Mouse (Mus musculus) kidney, embryonic 16.5 days (tissue): Measurements from ENCODE around the gene Actn3. TPM values are rescaled to one million over a fixed set of nuclear protein-coding genes. Genes with fewer than 3 reads are reported as not detected.
A peak's percentile ranks its signal among the peaks of the same experiment; 100 is the strongest.

Source experiments
- ATAC-seq: fragments of 200-750 bp; cut with Nextera tagmentation; 2 replicates; pipeline ENCODE4 v1.8.0; 2017; ENCODE audit warnings: moderate TSS enrichment; ENCODE audit not compliant: low FRiP score, low TSS enrichment
- H3K27ac ChIP-seq: fragments of 300-500 bp; sonication (generic); 2 replicates; pipeline ENCODE4 v1.5.1; 2014; ENCODE audit warnings: low read length
- H3K27me3 ChIP-seq: fragments of 300-500 bp; sonication (generic); 2 replicates; pipeline ENCODE4 v1.6.1; 2014; ENCODE audit warnings: low read length, control low read depth, mixed read lengths; ENCODE audit not compliant: insufficient read depth
- H3K36me3 ChIP-seq: fragments of 300-500 bp; sonication (generic); 2 replicates; pipeline ENCODE4 v1.6.1; 2014; ENCODE audit warnings: low read length, control low read depth, mixed read lengths; ENCODE audit not compliant: insufficient read depth
- H3K4me1 ChIP-seq: fragments of 300-500 bp; sonication (generic); 2 replicates; pipeline ENCODE4 v1.6.1; 2014; ENCODE audit warnings: low read length, control low read depth, mixed read lengths; ENCODE audit not compliant: insufficient read depth
- H3K4me2 ChIP-seq: fragments of 300-500 bp; sonication (generic); replicated peaks from 2 replicates; pipeline ENCODE4 v1.6.1; 2014; ENCODE audit warnings: low read depth, low read length
- H3K4me3 ChIP-seq: fragments of 300-500 bp; sonication (generic); 2 replicates; pipeline ENCODE4 v1.5.1; 2014; ENCODE audit warnings: mild to moderate bottlenecking, low read length
- H3K9ac ChIP-seq: fragments of 300-500 bp; sonication (generic); replicated peaks from 2 replicates; pipeline ENCODE4 v1.6.1; 2014; ENCODE audit warnings: low read length
- H3K9me3 ChIP-seq: fragments of 300-500 bp; sonication (generic); 2 replicates; pipeline ENCODE4 v1.6.1; 2016; ENCODE audit warnings: low read length, control low read depth
- WGBS: fragments of 180-500 bp; shearing (Covaris S2); extraction: QIAGEN DNeasy Blood & Tissue Kit; methylation state at CpG from one replicate; pipeline ENCODE4 v1.1.7; 2014; 5-methylcytosine and 5-hydroxymethylcytosine counted together
- polyA plus RNA-seq: library from polyadenylated mRNA; unstranded; fragments of >200 nt; fragmentation: Nextera tagmentation; extraction: Ambion mirVana; gene quantifications from 2 replicates; pipeline ENCODE4 v1.2.1, GENCODE M21; 2015

Actn3 gene
- polyA plus RNA-seq, 1 experiment from 2014 or later = 9.4 TPM

DNA sequence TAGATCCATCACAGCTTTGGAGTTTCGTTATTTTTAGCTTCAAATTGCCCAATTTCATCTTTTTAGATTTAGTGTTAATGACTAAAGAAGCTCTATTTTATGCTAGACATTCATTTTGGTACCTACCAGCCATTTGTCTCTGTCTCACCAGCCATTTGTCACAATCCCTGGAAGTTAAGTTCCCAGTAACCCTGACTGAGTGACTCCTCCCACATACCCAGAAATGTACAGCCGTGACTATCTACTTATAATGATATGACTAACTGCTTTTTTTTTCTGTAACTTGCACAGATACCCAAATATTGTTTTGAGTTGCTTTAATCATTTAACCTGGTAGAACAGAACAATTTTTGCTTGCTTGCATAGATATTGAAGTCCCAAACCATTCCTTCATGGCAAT, 31.9 kb downstream of the Actn3 start:
- ATAC-seq = no peak
- no peaks in the 10 kb centered on the region for H3K9me3 ChIP-seq
- H3K36me3 ChIP-seq = no peaks in the 10 kb centered on the region
- no peaks in the 10 kb centered on the region for H3K4me1 ChIP-seq
- H3K9ac ChIP-seq = no peak overlapping the region
- peaks cover 11% of the 10 kb centered on the region; the same call in 1 of the 2 replicates for H3K27me3 ChIP-seq
- no peak overlapping the region for H3K4me3 ChIP-seq
- WGBS = 58% methylated on average over 2 of the region's 2 CpGs
- H3K27ac ChIP-seq = no peak overlapping the region
- H3K4me2 ChIP-seq = no peak overlapping the region

DNA sequence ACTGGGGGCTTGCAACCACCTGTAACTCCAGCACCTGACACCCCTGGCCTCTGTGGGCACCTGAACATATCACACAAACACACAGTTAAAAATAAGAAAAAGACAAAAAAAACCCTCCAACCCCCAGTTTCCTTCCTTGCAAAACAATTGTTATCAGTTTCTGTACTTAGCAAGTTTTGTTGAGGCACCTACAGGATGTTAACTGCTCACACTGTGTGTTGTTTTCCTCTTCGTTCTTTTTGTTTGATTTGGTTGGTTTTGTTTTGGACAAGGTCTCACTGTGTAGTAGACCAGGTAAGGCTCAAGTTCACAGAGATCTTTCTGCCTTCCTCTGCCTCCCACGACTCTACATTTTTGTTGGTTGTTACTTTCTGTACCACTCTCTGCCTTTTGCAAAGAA, 35.1 kb downstream of the Actn3 start:
- Histone ChIP-seq H3K4me2 (no peak overlapping the region), H3K4me3 (no peak overlapping the region), H3K36me3 (no peaks in the 10 kb centered on the region), H3K27me3 (peaks cover 22% of the 10 kb centered on the region), H3K9ac (no peak overlapping the region), H3K9me3 (no peaks in the 10 kb centered on the region), H3K4me1 (peaks cover 14% of the 10 kb centered on the region), H3K27ac (no peak overlapping the region)
- WGBS = 70% methylated on average over 2 of the region's 2 CpGs
- no peak for ATAC-seq

DNA sequence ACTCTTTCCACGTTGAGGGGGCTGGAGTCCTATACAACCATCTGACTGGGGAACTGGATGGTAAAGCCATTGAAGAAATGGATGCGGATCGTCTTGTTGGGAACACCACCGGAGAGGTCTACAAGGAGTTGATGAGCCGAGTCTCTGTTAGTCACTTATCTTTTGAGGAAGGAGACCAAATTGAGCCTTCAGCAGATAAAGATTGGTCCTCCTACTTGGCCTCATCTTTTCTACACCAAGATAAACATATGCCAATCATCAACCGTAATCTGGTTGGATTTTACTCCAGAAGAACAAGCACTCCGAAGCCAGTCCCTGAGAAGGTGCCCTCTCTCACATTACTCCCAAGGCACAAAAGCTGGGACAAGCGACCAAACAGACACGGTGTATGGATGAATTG, 36.9 kb downstream of the Actn3 start:
- ATAC-seq = no peak
- no peaks in the 10 kb centered on the region for H3K36me3 ChIP-seq
- H3K4me2 ChIP-seq = no peak overlapping the region
- H3K27ac ChIP-seq = no peak overlapping the region
- peaks cover 22% of the 10 kb centered on the region for H3K27me3 ChIP-seq
- peaks cover 14% of the 10 kb centered on the region for H3K4me1 ChIP-seq
- H3K9ac ChIP-seq = no peak overlapping the region
- H3K9me3 ChIP-seq = no peaks in the 10 kb centered on the region
- H3K4me3 ChIP-seq = no peak overlapping the region
- whole genome bisulfite sequencing = 80% methylated on average over 9 of the region's 9 CpGs

DNA sequence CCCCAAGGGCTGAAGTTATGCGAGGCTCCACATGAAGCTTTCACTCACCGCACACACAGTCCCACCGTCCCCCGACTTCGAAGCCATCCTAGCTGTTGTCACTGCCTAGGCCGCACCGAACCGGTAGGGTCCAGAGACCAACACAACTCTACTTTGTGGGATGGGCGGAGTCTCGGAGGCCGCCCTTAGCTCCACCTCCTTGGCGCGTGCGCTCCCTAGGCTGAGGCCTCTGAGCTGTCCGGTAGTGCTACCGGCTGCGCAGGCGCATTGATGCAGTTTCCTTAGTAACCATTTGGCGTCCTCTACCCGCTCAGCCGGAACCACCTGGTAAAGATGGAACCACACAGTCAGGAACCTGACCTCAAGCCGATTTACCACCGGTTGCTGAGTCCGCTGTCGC, 38.6 kb downstream of the Actn3 start, which contains the start of the genes Ccs and Ccdc87:
Ccs (minus strand) TSS at position 184 of the 400 bp plus-strand sequence.
Ccdc87 (plus strand) TSS at position 218 of the 400 bp plus-strand sequence.
- Histone ChIP-seq H3K4me1 (peaks cover 14% of the 10 kb centered on the region), H3K36me3 (no peaks in the 10 kb centered on the region), H3K27ac (no peak within 1 kb of the TSS), H3K4me3 (peak within 1 kb of the TSS; percentile 71), H3K27me3 (peaks cover 22% of the 10 kb centered on the region), H3K4me2 (peak within 1 kb of the TSS; percentile 87), H3K9me3 (no peaks in the 10 kb centered on the region), H3K9ac (peak within 1 kb of the TSS; percentile 84)
- WGBS = under 1% methylated on average over 25 of the region's 25 CpGs
- peak; percentile 99 for ATAC-seq

DNA sequence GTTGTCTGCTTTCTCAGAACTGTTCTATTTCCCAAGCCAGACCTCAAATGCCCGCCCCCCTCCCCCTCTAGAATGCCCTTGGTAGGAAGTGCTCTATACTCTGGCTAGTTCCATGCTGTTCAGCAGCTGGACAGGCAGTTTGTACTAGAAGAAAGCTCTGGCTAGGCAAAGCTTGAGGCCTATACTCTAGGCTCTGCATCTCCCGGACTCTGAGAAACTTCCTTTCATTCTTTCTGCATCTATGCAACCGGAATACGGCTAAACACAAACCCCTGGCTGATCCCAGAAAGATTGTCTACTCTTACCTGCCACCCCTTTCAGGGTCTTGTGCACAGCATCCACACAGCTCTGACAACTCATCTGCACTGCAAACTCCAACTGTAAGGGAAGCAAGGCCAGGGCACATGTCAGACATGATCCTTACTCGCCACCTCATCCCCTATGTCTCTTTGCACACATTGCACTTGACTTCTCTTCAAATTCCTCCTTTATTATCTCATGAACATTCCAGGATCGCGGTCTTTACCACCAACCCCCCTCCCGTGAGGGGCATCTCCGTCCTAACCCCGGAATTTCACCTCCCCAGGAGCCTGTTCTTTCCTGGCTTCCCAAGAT, 39.1 kb downstream of the Actn3 start:
- ATAC-seq = peak; percentile 30; the same call in 1 of the 2 replicates
- Histone ChIP-seq H3K36me3 (no peaks in the 10 kb centered on the region), H3K4me1 (peaks cover 14% of the 10 kb centered on the region), H3K9me3 (no peaks in the 10 kb centered on the region), H3K27ac (no peak overlapping the region), H3K27me3 (peaks cover 22% of the 10 kb centered on the region), H3K4me3 (peak overlapping the region; percentile 71), H3K9ac (peak overlapping the region; percentile 84), H3K4me2 (peak overlapping the region; percentile 87)
- WGBS = 27% methylated on average over 10 of the region's 10 CpGs

DNA sequence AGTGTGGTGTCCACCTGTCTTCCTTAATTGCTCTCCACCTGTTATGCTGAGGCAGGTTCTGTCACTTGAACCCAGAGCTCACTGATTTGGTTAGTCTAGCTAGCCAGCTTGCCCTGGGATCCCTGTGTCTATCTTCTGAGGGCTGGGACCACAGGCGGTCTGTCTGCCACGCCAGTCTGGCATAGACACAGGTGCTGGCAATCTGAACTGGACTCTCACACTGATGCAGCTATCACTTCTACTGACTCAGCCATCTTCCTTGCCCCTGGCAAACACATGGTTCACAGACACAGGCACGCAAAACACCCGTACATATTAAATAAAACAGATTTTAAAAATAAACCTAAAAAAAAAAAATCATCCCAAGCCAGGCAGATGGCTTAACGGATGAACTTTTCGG, 40.7 kb downstream of the Actn3 start:
- no peak for ATAC-seq
- Histone ChIP-seq H3K9ac (no peak overlapping the region), H3K4me3 (no peak overlapping the region), H3K4me2 (no peak overlapping the region), H3K27me3 (peaks cover 18% of the 10 kb centered on the region), H3K9me3 (no peaks in the 10 kb centered on the region), H3K27ac (no peak overlapping the region), H3K36me3 (no peaks in the 10 kb centered on the region), H3K4me1 (peaks cover 14% of the 10 kb centered on the region)
- 92% methylated on average over 6 of the region's 6 CpGs for WGBS

DNA sequence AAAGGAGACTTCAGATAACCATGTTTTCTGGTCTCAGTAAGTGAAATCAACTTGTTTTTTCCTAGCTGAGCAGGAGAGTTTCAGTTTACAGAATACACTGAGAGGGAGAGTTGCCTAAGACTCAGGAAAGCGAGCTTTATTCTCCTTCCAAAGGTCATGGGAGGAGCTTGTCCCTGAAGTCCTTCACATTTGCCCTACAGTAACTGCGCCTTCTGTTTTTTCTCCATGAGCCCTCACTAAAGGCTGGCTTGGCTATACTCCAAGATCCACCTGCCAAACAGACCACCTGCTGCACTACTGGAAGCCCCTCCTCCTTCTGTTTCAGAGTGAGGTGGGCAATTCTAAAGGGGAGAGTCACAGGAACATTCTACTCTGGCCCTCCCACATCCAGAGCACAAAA, 41.6 kb downstream of the Actn3 start:
- ATAC-seq = no peak
- H3K9me3 ChIP-seq = no peaks in the 10 kb centered on the region
- H3K4me2 ChIP-seq = no peak overlapping the region
- no peak overlapping the region for H3K27ac ChIP-seq
- no peak overlapping the region for H3K4me3 ChIP-seq
- H3K36me3 ChIP-seq = no peaks in the 10 kb centered on the region
- WGBS = 60% methylated on average over 2 of the region's 2 CpGs
- peaks cover 14% of the 10 kb centered on the region for H3K4me1 ChIP-seq
- H3K9ac ChIP-seq = no peak overlapping the region
- H3K27me3 ChIP-seq = peaks cover 10% of the 10 kb centered on the region

DNA sequence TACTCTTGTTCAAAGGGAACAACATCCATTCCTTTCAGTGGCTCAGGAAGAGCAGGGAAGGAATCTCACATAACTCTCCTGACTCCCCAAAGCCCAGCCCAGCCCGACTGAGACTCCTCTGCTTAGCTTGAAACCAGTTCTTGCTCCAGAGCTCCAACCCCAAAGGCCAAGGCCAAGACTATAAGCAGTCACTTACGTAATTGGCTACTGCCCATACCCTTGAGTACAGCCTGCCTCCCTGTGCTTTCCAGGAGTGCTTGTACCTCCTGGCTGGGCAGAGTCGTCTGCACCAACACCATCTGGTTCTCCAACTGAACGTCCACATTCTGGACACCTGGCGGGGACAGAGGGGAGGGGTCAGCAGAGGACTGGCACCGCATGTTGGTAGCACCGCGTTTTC, 43.7 kb downstream of the Actn3 start:
- Histone ChIP-seq H3K27ac (no peak overlapping the region), H3K4me1 (peaks cover 8% of the 10 kb centered on the region), H3K27me3 (no peaks in the 10 kb centered on the region), H3K4me3 (no peak overlapping the region), H3K9me3 (no peaks in the 10 kb centered on the region), H3K4me2 (no peak overlapping the region), H3K9ac (no peak overlapping the region), H3K36me3 (no peaks in the 10 kb centered on the region)
- 82% methylated on average over 8 of the region's 8 CpGs for WGBS
- ATAC-seq = no peak

DNA sequence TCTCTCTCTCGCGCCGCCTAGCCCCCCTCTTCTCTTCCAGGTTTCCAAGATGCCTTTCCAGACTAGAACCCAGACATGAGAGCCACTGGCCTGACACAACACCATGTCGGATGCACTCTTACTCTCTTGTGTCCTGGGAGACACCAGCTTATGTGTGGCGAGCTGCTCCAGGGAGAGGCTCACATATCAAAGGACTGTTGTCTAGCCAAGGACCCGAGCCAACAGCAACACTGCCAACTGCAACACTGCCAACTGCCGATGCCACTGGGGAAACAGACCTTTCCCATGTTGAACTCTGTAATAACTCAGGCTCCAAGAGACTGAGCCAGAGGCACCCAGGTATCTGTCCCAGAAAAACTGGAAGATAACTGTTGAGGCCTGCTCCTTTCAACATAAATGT, 48.6 kb downstream of the Actn3 start:
- 56% methylated on average over 7 of the region's 7 CpGs for WGBS
- Histone ChIP-seq H3K4me2 (peak overlapping the region; percentile 33; the same call in 1 of the 2 replicates), H3K4me1 (no peaks in the 10 kb centered on the region), H3K27me3 (no peaks in the 10 kb centered on the region), H3K9ac (no peak overlapping the region), H3K9me3 (no peaks in the 10 kb centered on the region), H3K36me3 (peaks cover 7% of the 10 kb centered on the region), H3K27ac (no peak overlapping the region), H3K4me3 (no peak overlapping the region)
- ATAC-seq = no peak

DNA sequence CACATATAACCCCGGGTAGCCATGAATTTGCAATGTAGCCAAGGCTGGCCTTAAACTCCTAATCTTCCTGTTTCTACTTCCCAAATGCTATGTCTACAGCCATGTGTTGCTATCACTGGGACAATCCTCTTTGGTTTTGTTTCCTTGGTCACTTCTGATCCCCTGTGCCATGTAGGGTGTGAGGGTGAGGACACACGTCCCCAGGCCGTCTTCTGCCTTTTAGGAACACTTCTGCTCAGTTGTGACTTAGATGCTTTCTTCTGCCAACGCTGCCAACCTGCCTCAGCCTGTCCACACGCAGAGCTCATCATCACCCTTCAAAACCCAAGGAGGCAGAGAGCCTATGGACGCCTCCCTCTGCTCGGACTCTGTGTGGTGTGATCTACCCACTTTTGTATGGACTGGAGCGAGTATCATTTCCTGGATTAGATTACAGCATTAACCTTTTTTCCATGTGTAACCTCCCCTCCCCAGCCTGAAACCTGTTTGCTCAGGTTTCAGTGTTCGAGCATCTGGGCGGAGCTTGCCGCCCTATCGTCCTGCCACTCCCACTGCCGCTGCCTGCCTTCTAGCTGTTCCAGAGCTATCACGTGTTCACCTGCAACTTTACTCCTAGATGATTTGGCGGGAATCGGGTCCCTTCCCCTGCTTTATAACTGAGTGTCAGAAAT, 49.1 kb downstream of the Actn3 start:
- peaks cover 8% of the 10 kb centered on the region for H3K36me3 ChIP-seq
- no peak for ATAC-seq
- H3K9me3 ChIP-seq = no peaks in the 10 kb centered on the region

More for the DNA sequence above, 49.1 kb downstream of the Actn3 start:
- no peak overlapping the region for H3K27ac ChIP-seq
- no peak overlapping the region for H3K9ac ChIP-seq
- no peaks in the 10 kb centered on the region for H3K27me3 ChIP-seq
- H3K4me1 ChIP-seq = no peaks in the 10 kb centered on the region
- WGBS = 40% methylated on average over 16 of the region's 16 CpGs
- H3K4me3 ChIP-seq = no peak overlapping the region; the same call in 1 of the 2 replicates
- peak overlapping the region; percentile 33 for H3K4me2 ChIP-seq
